Mouse (Mus musculus) kidney, embryonic 14.5 days (tissue): Measurements from ENCODE around the gene Tigar. TPM values are rescaled to one million over a fixed set of nuclear protein-coding genes. Genes with fewer than 3 reads are reported as not detected.

ENCODE experiments used
- ATAC-seq: fragments of 200-750 bp; cut with Nextera tagmentation; 2 replicates; pipeline ENCODE4 v1.8.0; 2017; ENCODE audit warnings: moderate number of reproducible peaks, mild to moderate bottlenecking, moderate TSS enrichment, moderate library complexity; ENCODE audit not compliant: low FRiP score, low TSS enrichment
- H3K27ac ChIP-seq: fragments of 300-500 bp; sonication (generic); 2 replicates; pipeline ENCODE4 v1.5.1; 2014; ENCODE audit warnings: low read depth, mild to moderate bottlenecking, low read length, moderate library complexity, mixed read lengths
- H3K27me3 ChIP-seq: fragments of 300-500 bp; sonication (generic); 2 replicates; pipeline ENCODE4 v1.6.1; 2014; ENCODE audit warnings: mild to moderate bottlenecking, low read length; ENCODE audit not compliant: control insufficient read depth, insufficient read depth
- H3K36me3 ChIP-seq: fragments of 300-500 bp; sonication (generic); 2 replicates; pipeline ENCODE4 v1.6.1; 2014; ENCODE audit warnings: low read length, mixed read lengths; ENCODE audit not compliant: control insufficient read depth, insufficient read depth
- H3K4me1 ChIP-seq: fragments of 300-500 bp; sonication (generic); 2 replicates; pipeline ENCODE4 v1.6.1; 2014; ENCODE audit warnings: low read length, mixed read lengths; ENCODE audit not compliant: control insufficient read depth, insufficient read depth
- H3K4me2 ChIP-seq: fragments of 300-500 bp; sonication (generic); replicated peaks from 2 replicates; pipeline ENCODE4 v1.6.1; 2014; ENCODE audit warnings: low read depth, mild to moderate bottlenecking, low read length
- H3K4me3 ChIP-seq: fragments of 300-500 bp; sonication (generic); 2 replicates; pipeline ENCODE4 v1.5.1; 2014; ENCODE audit warnings: mild to moderate bottlenecking, low read length
- H3K9ac ChIP-seq: fragments of 300-500 bp; sonication (generic); 2 replicates; pipeline ENCODE4 v1.6.1; 2014; ENCODE audit warnings: low read depth, mild to moderate bottlenecking, low read length, moderate library complexity
- H3K9me3 ChIP-seq: fragments of 300-500 bp; sonication (generic); 2 replicates; pipeline ENCODE4 v1.6.1; 2016; ENCODE audit warnings: low read length; ENCODE audit not compliant: control insufficient read depth
- WGBS: fragments of 180-500 bp; shearing (Covaris S2); extraction: QIAGEN DNeasy Blood & Tissue Kit; methylation state at CpG from one replicate; pipeline ENCODE4 v1.1.7; 2014; 5-methylcytosine and 5-hydroxymethylcytosine counted together
- polyA plus RNA-seq: library from polyadenylated mRNA; unstranded; fragments of >200 nt; fragmentation: Nextera tagmentation; extraction: Ambion mirVana; gene quantifications from 2 replicates; pipeline ENCODE4 v1.2.1, GENCODE M21; 2014

Tigar gene
- polyA plus RNA-seq, 1 experiment from 2014 or later = 1.2 TPM

GRCm38 (mm10) chr6:127143576-127144288 lies 34.4 kb upstream of the Tigar start:
- 88% methylated on average over 7 of the region's 7 CpGs for WGBS
- Histone ChIP-seq H3K27ac (no peak overlapping the region), H3K36me3 (peaks cover 66% of the 10 kb centered on the region), H3K9me3 (no peaks in the 10 kb centered on the region), H3K4me2 (no peak overlapping the region), H3K27me3 (no peaks in the 10 kb centered on the region), H3K9ac (no peak overlapping the region), H3K4me1 (peaks cover 9% of the 10 kb centered on the region; the same call in 1 of the 2 replicates), H3K4me3 (no peak overlapping the region)
- ATAC-seq = no peak

GRCm38 (mm10) chr6:127143124-127143520 lies 33.8 kb upstream of the Tigar start:
- no peak overlapping the region for H3K4me3 ChIP-seq
- no peaks in the 10 kb centered on the region for H3K27me3 ChIP-seq
- H3K9ac ChIP-seq = no peak overlapping the region
- no peak for ATAC-seq
- H3K36me3 ChIP-seq = peaks cover 72% of the 10 kb centered on the region
- WGBS = 80% methylated on average over 10 of the region's 10 CpGs
- H3K9me3 ChIP-seq = no peaks in the 10 kb centered on the region
- no peak overlapping the region for H3K27ac ChIP-seq
- peaks cover 4% of the 10 kb centered on the region; the same call in 1 of the 2 replicates for H3K4me1 ChIP-seq
- no peak overlapping the region for H3K4me2 ChIP-seq

GRCm38 (mm10) chr6:127142154-127143123 lies 33.1 kb upstream of the Tigar start:
- no peaks in the 10 kb centered on the region for H3K9me3 ChIP-seq
- 22% methylated on average over 9 of the region's 10 CpGs for whole genome bisulfite sequencing
- H3K36me3 ChIP-seq = peaks cover 79% of the 10 kb centered on the region
- no peak overlapping the region for H3K4me3 ChIP-seq
- 0 out of 2 replicates have a peak overlapping the region, but pooled peaks have one; percentile 2 for H3K4me2 ChIP-seq
- H3K27ac ChIP-seq = no peak overlapping the region
- H3K4me1 ChIP-seq = peaks cover 4% of the 10 kb centered on the region; the same call in 1 of the 2 replicates
- ATAC-seq = peak; percentile 22; the same call in 1 of the 2 replicates
- H3K27me3 ChIP-seq = no peaks in the 10 kb centered on the region
- H3K9ac ChIP-seq = no peak overlapping the region

- H3K4me2 ChIP-seq = no peak overlapping the region
- WGBS = 90% methylated on average over 11 of the region's 11 CpGs
- H3K9ac ChIP-seq = no peak overlapping the region
- no peak overlapping the region for H3K4me3 ChIP-seq
- no peaks in the 10 kb centered on the region for H3K4me1 ChIP-seq
- peaks cover 78% of the 10 kb centered on the region for H3K36me3 ChIP-seq
- H3K9me3 ChIP-seq = no peaks in the 10 kb centered on the region
- H3K27ac ChIP-seq = no peak overlapping the region
- ATAC-seq = no peak
- H3K27me3 ChIP-seq = no peaks in the 10 kb centered on the region
These were observed 29.6 kb upstream of the Tigar start for GRCm38 (mm10) chr6:127138962-127139361.

GRCm38 (mm10) chr6:127133433-127134245 lies 24.3 kb upstream of the Tigar start:
- ATAC-seq = no peak; the same call in 1 of the 2 replicates
- Histone ChIP-seq H3K4me2 (no peak overlapping the region), H3K27ac (no peak overlapping the region), H3K9me3 (no peaks in the 10 kb centered on the region), H3K27me3 (no peaks in the 10 kb centered on the region), H3K36me3 (peaks cover 89% of the 10 kb centered on the region), H3K4me3 (no peak overlapping the region), H3K9ac (no peak overlapping the region), H3K4me1 (no peaks in the 10 kb centered on the region)
- 68% methylated on average over 16 of the region's 16 CpGs for WGBS

GRCm38 (mm10) chr6:127132719-127133118 lies 23.4 kb upstream of the Tigar start:
- H3K36me3 ChIP-seq = peaks cover 89% of the 10 kb centered on the region

GRCm38 (mm10) chr6:127131946-127132345 lies 22.6 kb upstream of the Tigar start:
- H3K9me3 ChIP-seq = no peaks in the 10 kb centered on the region
- H3K9ac ChIP-seq = no peak overlapping the region
- no peak for ATAC-seq
- H3K4me2 ChIP-seq = no peak overlapping the region
- H3K4me1 ChIP-seq = no peaks in the 10 kb centered on the region
- no peaks in the 10 kb centered on the region for H3K27me3 ChIP-seq
- H3K4me3 ChIP-seq = no peak overlapping the region
- peaks cover 89% of the 10 kb centered on the region for H3K36me3 ChIP-seq
- H3K27ac ChIP-seq = no peak overlapping the region
- WGBS = 93% methylated on average over 3 of the region's 3 CpGs

More at GRCm38 (mm10) chr6:127132719-127133118, 23.4 kb upstream of the Tigar start:
- 70% methylated on average over 3 of the region's 3 CpGs for WGBS
- Histone ChIP-seq H3K4me1 (no peaks in the 10 kb centered on the region), H3K27ac (no peak overlapping the region), H3K4me3 (no peak overlapping the region), H3K27me3 (no peaks in the 10 kb centered on the region), H3K9me3 (no peaks in the 10 kb centered on the region), H3K9ac (no peak overlapping the region), H3K4me2 (no peak overlapping the region)
- ATAC-seq = no peak

- ATAC-seq = no peak
- Histone ChIP-seq H3K4me2 (no peak overlapping the region), H3K27me3 (no peaks in the 10 kb centered on the region), H3K4me1 (no peaks in the 10 kb centered on the region), H3K4me3 (no peak overlapping the region), H3K9ac (no peak overlapping the region), H3K36me3 (peaks cover 86% of the 10 kb centered on the region), H3K9me3 (no peaks in the 10 kb centered on the region), H3K27ac (no peak overlapping the region)
- 88% methylated on average over 13 of the region's 13 CpGs for WGBS
These were observed 21.0 kb upstream of the Tigar start for GRCm38 (mm10) chr6:127130377-127130776.
